Mouse (Mus musculus): ENCODE measurements at regions not wholly inside any gene's neighbourhood (a gene's known extent, or its start where the extent isn't known, plus 50 kb on each side); places are given as distances from the start of the nearest gene placed in this dataset.

- TF ChIP-seq CTCF (IDR thresholded peaks at IDR 0.05; ENCODE audit: insufficient read depth, low read depth, low read length) (no peak), POLR2A (IDR thresholded peaks at IDR 0.05; ENCODE audit: insufficient read depth, low read depth, low read length) (no peak)
These were observed 244.3 kb upstream of the Dpp6 start for GRCm38 (mm10) chr5:26572691-26573191.

Measured in olfactory bulb, adult 2 months (tissue).